Mouse (Mus musculus) A20 (cell line): ENCODE measurements around the gene Slc22a14.
A peak's percentile ranks its signal among the peaks of the same experiment; 100 is the strongest.
"Not testable (repeated sequence)": the region's sequence is repeated elsewhere in the genome, so short reads cannot be mapped to it uniquely, and the experiment has no call there.

Source experiments
- DNase-seq: peaks from one replicate; pipeline ENCODE4 v3.0.0-alpha.2; 2011; ENCODE audit warnings: low read depth, low spot score

Slc22a14 gene

DNA sequence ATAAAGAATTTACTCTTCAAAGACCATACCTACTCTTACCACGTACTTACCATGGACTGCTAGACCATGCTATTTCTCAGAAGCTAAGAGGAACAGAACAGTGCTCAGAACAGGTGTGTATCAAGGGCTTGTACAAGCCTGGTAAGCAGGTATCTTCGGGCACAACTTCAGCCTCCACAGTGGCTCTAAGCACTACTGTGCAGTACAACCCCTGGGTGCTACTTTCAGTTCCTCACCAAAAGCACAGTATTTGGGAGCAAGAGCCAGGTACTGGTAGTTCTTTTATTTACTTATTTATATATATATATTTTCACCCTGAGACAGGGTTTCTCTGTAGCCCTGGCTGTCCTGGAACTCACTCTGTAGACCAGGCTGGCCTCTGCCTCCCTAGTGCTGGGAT is 104.5 kb downstream of the Slc22a14 start:
- DNase-seq: peak; percentile 59

DNA sequence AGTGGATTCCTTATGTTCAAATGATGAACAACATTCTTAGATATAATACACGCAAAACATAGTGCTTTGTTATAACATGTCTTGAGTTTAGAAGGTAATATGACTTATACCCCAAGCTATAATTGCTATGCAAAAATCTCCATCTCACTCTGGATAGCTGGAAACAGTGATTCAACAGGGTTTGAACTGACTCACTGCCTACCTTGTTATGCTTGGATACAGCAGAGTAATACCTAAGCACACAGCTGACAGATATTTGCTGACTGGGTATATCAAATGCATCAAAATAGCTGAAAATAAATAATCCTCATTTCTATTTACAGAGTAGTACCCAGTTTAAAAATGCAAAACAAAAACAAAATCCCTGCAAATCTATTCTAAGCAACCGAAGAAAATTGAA is 106.6 kb downstream of the Slc22a14 start:
- DNase-seq: no peak

DNA sequence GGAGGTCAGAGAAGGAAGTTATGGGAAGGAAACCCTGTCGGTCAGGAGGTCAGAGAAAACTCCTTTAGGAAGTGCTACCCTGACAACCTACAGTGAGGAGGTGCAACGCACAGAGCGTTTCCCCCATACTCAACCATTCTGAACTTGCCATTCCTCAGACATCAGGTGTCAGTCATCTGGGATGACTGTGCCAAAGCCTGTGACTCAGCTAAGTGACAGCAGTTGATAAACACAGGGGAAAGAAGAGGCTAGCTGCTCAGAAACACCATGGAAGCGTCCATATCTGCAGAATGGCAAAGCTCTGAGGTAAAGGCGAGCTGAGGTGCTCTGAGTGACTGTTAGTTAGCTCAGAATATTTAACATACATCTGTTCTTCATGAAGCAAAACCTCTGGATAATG is 107.2 kb downstream of the Slc22a14 start:
- no peak for DNase-seq

GRCm38 (mm10) chr9:119256161-119256560 is 109.2 kb downstream of the Slc22a14 start:
- DNase-seq: no peak

DNA sequence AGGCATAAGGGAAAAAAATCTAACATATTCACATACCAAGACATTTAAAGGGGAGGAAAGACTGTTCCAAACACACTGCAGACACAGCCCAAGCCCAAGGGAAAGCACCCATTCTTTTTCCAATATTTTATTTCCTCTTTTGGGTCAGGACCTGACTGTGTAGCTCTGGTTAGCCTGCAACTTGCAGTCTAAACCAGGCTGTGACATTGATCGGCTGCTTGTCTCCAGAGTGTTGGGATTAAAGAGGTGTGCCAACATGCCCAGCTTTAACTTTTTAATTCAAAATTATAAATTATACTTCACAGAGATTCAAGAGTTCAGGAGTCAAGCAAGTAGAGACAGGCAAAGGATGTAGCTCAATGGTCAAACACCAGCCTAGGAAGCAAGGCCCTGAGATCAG is 110.3 kb downstream of the Slc22a14 start:
- DNase-seq: no peak

GRCm38 (mm10) chr9:119254187-119254586 is 111.2 kb downstream of the Slc22a14 start:
- no peak for DNase-seq

DNA sequence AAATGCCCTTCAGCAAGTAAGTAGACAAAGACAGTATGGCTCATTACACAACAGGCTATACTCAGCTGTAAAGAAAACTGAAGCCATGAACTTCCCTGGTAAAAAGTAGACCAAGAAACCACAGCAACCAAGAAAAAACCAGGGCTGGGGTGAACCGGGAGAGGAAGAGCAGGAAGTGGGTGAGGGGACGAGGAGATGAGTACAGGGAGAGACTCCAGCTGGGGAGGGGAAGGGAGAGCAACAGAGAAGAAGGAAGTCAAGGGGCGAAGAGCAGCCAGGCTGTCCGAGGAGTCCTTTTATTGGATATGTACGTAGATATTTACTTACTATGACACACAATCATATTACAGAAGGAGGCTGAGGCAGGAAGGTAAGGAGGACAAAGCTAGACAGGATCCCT is 117.4 kb downstream of the Slc22a14 start:
- no peak for DNase-seq

DNA sequence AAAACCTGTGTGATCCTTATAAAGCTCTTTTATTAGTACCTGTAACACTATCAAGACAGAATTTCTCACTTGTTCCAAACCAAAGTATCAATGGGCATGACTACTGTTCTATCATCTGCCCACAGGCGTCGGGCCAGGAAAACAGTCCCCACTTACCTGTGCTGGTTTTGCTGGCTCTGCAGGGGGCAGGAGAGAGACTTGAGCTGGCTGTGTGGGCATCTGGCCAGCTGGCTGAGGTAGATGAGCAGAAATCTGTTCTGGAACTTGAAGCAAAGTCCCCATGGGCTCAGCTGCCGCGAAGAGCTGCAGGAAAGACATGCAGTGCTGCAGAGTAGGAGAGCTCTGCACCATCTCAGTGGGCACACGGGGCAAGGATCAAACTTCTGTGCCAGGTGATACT is 118.5 kb downstream of the Slc22a14 start:
- DNase-seq: no peak

DNA sequence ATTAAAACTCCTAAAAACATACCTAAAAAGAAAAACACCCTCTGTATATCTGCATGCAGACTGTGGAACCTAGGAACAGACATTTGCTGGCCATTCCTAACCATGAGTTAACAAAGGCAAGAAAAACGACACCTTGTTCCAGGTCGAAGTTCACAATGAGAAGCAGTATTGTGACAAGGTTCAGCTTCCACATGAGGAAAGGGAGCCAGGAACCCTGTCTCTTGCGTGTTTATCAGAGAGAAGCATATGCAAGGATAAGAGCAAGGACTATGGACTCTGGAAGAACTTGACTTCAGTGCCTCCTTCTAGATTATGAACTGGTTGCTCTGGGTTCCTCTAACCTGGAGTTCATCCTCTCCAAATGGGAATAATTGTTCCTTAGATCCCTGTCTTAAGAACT is 121.4 kb downstream of the Slc22a14 start:
- no peak for DNase-seq

GRCm38 (mm10) chr9:119241169-119241865 is 124.0 kb downstream of the Slc22a14 start:
- DNase-seq: no peak

- DNase-seq: no peak
Observed at GRCm38 (mm10) chr9:119240286-119240997, 124.9 kb downstream of the Slc22a14 start.

DNA sequence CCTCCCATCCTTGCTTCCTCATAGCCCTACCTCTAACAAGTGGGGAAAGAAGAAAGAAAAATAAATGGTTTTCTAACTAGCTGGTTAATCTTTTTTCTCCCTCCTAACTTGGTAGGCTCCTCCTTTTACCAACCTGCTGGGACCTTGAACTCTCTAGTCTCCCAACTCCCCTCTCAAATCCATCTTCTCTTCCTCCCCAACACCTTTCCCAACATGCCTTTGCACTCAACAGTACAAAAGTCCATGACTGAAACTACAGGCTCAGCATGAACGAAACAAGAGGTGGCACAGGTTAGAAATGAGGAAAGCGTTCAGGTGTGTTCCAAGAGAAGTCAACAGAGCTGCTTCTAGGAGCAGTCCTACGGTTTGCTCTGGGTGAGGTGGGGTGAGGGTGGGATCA is 126.1 kb downstream of the Slc22a14 start:
- DNase-seq: no peak

DNA sequence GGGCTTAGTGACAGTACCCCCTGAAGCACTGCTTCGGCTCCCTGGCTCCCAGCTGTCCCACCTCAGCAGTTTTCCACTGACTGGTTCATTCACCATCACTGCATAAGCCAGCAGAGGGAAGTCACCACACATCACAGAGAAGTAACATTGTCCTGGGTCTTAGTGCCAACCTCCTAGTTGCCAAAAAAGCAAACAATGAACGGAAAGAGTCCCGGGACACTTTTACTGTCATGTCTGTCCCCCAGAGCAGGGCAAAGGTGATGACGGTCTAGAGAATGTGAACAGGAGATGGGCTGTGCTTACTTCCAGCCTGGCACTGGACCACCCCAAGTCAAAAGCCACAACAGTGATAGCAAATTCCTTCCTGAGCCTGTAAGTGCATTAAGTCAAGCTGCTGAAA is 126.6 kb downstream of the Slc22a14 start:
- no peak for DNase-seq

DNA sequence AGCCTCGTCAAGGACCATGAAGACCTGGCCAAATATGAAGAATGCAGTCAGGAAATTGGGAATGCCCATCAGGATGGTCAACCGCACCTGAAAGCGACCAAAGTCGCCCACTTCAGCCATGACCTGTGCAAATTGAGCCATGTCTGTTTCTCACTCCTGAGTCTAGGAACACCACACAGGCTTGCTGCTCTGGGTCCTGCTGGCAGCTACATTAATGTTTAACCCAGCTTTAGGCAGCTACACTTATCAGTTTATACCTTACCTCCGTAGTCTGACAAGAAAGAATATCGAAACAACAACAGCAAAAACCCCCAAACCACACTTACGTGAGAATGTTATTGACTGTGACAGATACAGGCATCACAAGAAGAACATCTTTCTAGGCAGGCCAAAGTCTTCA is 133.8 kb downstream of the Slc22a14 start:
- DNase-seq: no peak

GRCm38 (mm10) chr9:119230829-119231228 is 134.5 kb downstream of the Slc22a14 start:
- DNase-seq: no peak

- DNase-seq: peak; percentile 21
Observed at GRCm38 (mm10) chr9:119220249-119220648, 145.1 kb downstream of the Slc22a14 start.

- no peak for DNase-seq
Observed at GRCm38 (mm10) chr9:119219667-119220066, 145.7 kb downstream of the Slc22a14 start.

DNA sequence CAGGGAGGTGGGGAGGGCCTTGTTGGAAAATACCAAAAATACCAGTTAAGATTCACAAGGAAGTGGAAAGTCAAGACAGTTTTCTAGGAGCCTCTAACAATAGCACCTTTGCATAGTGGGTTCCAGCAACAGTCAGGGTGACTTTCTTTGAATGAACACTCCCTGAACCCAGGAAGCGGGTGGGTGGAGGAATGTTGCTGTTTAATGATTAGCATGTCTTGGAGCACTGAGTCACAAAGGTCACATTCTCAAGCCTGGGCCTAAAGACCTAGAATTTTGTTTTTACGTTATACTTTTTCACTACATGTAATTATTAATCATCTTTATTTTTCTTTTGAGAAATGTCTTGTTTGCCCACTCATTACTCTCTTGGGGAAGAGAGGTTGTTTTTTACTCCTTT is 150.0 kb downstream of the Slc22a14 start:
- DNase-seq: not testable (repeated sequence)

- DNase-seq: no peak
Observed at GRCm38 (mm10) chr9:119214601-119215000, 150.8 kb downstream of the Slc22a14 start.

GRCm38 (mm10) chr9:119212996-119213395 is 152.4 kb downstream of the Slc22a14 start:
- no peak for DNase-seq

DNA sequence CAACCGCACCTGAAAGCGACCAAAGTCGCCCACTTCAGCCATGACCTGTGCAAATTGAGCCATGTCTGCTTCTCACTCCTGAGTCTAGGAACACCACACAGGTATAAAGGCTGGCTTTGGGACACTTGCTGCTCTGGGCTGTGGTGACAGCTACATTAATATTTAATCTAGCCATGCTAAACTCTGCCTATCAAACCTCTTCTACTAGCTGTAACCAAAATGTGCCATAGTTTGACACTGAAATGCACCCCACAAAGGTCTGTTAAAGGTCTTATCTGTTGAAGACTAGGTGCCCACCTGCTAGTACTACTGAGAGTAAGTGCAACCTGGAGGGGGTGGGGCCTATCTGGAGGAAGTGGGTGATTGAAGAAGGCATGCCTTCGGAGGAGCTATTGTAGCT is 156.4 kb downstream of the Slc22a14 start, which contains the start of gene Slc22a13:
Slc22a13 (minus strand) TSS at position 101 of the 400 bp plus-strand sequence.
- no peak for DNase-seq

GRCm38 (mm10) chr9:119207113-119207512 is 158.2 kb downstream of the Slc22a14 start:
- no peak for DNase-seq

- no peak for DNase-seq
Observed at GRCm38 (mm10) chr9:119206666-119207065, 158.7 kb downstream of the Slc22a14 start.
